Mouse (Mus musculus) left cerebral cortex, postnatal 36 days (tissue): ENCODE measurements around the gene Appbp2. TPM values are rescaled to one million over a fixed set of nuclear protein-coding genes. Genes with fewer than 3 reads are reported as not detected.
A peak's percentile ranks its signal among the peaks of the same experiment; 100 is the strongest.
"Not testable (repeated sequence)": the region's sequence is repeated elsewhere in the genome, so short reads cannot be mapped to it uniquely, and the experiment has no call there.

Source experiments
- DNase-seq, 2 experiments: peaks; one replicate each; pipeline ENCODE4 v3.0.0; 2021 to 2022; ENCODE audit warnings: low spot score in 2 of 2, mixed read lengths in 1 of 2
- intact Hi-C: fragments of 180-260 bp; cut with DNase I; formaldehyde crosslinking; loops from one replicate; pipeline ENCODE4 v1.15.1; 2025
- total RNA-seq, 2 experiments: library from RNA; stranded (reverse); gene quantifications; 2 replicates each; pipeline ENCODE4 v1.2.3; 2021

Appbp2 gene
- total RNA-seq, 2 experiments from 2014 or later: 57.0 to 59.8 TPM

DNA sequence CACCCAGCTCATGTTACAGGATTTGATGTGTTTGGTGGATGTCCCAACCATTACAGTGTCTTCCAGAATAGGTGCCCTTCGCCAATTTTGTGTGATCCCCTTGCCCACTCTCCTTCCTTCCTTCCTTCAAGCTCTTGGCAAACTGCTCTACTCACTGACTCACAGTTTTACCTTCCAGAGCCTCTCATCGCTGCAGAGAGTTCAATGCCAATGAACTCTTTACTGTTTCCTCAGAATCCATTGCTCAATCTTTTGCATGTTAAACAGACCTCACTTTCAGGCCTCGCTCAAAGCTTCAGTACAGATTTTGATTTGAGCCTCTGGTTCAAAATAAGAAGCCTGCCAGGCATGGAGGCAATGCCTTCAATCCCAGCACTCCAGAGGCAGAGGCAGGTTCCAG is 59.0 kb downstream of the Appbp2 start:
- no peak for DNase-seq
- intact Hi-C loops: no loop called here

DNA sequence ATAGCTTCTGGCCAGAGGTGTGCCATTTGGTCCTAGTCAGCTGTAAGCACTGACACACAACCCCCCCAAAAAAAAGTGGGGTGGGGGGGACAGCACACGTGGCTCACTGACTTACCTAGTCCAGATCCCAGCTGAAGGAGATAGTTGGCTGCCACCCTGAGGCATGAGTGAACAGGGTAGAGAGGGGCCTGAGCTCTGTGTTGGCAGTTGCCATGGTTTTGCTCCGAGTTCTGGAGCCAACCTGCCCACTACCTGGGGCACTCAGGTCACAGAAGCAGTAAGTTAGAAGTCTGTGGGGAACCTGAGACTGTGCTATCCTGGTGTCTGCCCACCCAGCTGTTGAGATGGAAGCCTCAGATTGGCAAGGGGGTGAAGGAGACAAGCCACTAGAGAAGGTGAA is 64.1 kb downstream of the Appbp2 start:
- intact Hi-C loops: loop anchor here (5.0 kb wide), 1 partner anchor 91 kb away; no protein-coding TSS in a partner anchor
- no peak for DNase-seq

DNA sequence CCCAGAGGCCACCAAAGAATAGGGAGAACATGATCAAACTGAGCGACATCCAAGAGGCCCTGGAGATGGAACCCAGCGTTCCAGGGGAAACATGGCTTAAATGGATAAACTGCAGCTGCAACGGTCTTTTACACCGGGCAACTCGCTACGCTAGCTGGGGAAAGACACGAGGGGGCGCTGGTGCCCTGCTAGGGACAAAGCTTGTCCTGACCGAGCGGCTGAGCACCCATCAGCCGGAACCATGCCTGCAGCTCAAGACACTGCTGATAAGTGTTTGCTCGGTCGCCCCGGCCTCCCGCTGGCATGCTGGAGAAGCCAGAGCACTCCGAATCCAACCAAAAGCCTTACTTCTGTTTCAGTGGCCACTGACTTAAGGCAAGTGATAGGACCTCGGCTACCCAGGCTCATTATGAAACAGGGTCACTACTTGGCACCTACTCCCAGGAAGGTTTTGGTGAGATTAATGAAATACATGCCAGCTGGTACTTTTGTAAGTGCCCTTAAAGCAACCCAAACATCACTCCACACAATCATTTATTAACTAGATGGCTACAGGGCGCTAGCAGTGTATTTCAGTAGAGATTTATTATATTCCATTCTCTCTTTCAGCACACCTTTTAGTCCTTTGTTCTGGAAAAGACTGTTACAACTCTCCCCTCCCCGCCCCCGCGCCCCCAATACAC is 64.7 kb downstream of the Appbp2 start, which contains the start of gene 1700125H20Rik:
TSS of gene 1700125H20Rik (plus strand) at position 347 of the 683 bp plus-strand sequence.
- DNase-seq: peak; percentile 79 to 80
- intact Hi-C loops: loop anchor here (5.0 kb wide), 1 partner anchor 92 kb away; no protein-coding TSS in a partner anchor

DNA sequence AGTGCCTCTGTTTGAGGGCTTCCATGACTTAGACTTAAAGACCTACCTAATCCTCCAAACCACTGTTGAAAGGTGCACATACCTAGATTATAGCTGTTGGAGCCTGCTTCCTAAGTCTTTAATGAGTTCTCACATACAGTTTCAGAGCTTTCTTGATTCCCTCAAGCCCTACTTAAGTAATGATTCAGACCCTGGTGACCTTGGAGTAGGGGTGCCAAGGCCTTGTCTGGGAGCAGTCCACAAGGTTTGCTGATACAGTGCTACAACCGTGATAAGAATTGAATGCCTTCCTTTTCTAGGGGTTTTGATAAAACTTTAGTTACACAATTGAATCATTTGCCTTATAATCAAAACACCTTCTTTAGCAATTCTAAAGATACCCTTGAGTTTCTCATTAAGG is 67.4 kb downstream of the Appbp2 start:
- intact Hi-C loops: no loop called here
- DNase-seq: no peak

DNA sequence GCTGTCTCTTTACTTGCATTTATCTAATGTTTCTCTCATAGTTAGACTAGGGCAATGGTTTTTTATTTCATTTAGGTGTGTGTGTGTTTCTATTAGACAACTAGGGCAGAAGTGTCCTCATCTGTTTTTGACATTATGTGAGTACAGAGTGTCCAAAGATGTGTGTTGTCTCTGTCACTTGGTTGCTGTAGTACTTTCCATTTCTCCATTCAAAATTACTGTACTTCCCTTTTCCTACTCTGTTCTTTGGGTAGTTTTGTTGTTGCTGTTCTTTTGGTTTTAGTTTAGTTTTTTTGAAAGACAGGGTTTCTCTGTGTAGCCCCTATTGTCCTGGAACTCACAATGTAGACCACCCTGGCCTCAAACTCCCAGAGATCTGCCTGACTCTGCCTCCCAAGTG is 70.6 kb downstream of the Appbp2 start:
- no peak for DNase-seq
- intact Hi-C loops: no loop called here

DNA sequence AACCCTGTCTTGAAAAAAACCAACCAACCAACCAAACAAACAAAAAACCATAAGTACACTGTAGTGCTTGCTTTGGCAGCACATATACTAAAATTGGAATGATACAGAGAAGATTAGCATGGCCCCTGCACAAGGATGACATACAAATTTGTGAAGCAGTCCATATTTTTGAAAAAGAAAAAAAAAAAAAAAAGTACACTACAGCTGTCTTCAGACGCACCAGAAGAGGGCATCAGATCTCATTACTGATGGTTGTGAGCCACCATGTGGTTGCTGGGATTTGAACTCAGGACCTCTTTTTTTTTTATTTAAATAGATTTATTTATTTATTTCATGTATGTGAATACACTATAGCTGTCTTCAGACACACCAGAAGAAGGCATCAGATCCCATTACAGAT is 71.9 kb downstream of the Appbp2 start:
- intact Hi-C loops, DNase-seq: not testable (repeated sequence)

DNA sequence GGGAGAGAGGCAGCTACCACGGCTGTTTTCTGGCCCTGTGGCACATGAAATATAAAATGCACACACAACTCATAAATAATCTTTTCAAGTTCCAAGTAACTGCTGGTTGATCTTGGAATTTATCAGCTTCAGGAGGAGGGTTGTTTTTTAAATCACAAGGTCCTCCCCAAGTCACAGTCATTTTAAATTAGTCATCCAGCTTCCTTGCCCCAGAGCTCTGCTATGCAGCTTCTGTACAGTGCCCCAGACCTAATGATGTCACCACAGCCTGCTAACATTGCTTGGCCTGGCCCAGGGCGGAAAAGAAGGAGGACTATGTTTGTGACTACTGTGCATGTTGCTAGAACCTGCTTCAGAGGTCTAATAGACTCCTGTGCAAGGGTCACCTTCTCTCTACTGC is 77.6 kb downstream of the Appbp2 start:
- DNase-seq: no peak
- intact Hi-C loops: no loop called here

DNA sequence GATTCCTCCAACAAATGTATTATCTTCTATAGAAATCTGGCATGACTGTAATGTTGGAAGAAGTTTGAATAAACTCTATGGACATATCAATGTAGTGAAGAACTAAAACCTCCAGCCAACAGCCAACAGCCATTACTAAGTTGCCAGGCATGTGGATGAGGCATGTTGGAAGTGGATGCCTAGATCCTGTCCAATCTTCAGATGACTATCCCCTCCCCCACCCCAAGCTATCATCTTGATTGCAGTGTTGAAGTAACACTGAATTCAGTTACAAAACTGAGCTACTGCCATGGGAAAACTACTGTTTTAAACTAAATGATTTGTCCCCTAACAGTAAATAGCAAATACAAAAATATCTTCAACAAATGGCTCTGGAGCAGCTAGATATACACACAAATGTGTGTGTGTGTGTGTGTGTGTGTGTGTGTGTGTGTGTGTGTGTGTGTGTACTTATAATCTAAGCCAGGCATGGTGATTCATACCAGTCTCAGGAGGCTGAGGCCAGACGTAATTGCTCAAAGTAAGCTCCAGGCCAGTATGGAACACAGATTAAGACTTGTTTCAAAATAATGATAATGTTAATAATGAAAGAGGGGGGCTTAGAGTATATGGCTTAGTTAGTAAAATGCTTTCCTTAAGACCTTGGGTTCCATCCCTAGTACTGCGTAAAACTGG is 82.5 kb downstream of the Appbp2 start:
- DNase-seq: no peak
- intact Hi-C loops: no loop called here

DNA sequence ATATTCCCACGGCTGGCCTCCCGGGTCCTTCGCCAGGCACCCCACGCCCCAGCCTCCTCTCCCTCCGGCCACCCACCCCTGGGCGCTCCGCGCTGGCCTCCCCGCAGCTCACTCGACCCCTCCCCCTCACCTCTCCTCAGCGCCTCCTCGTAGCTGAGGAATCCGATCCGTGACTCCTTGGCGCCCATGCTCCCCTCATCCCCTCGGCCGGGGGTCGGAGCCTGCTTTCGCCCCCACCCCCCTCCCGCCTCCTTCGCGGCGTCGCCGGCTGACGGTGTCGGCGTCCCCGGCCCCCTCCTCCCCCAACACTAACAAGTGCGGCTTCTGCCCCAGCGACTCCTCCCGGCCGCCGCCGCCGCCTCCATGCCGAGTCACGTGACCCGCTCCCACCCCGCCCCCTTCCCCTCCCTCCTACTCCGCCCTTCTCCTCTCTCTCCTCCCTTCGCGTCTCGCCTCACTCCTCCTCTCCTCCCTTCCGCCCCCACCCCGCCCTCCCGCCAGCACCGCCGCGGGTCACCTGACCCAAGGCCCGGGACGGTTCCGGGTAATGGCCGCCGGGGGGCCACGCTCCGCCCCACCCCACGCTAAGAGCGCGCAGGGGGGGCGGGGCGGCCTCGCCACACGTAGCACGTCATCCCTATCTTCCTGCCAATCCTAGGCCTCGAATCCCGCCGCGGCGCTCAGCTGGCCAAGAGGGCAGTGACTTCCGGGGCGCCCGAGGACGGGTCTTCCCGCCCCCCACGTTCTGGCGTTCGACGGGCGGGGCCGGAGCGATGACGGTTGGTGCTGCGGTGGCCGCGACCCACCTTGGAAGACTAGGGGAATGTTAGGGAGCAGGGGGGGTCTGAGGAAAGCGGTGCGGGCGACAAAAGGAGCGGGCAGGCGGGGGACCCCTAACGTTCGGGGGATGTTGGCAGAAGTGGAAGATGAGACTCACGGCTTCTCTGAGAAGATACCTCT is 95.1 kb downstream of the Appbp2 start, which contains the start of gene Usp32:
TSS of gene Usp32 (minus strand) at position 581 of the 960 bp plus-strand sequence.
- DNase-seq: peak; percentile 95 to 98
- intact Hi-C loops: loop anchor here (2.0 to 5.0 kb wide), 2 partner anchors 171 to 268 kb away; partner anchors contain the start of genes Ggnbp2 and Ppm1d

DNA sequence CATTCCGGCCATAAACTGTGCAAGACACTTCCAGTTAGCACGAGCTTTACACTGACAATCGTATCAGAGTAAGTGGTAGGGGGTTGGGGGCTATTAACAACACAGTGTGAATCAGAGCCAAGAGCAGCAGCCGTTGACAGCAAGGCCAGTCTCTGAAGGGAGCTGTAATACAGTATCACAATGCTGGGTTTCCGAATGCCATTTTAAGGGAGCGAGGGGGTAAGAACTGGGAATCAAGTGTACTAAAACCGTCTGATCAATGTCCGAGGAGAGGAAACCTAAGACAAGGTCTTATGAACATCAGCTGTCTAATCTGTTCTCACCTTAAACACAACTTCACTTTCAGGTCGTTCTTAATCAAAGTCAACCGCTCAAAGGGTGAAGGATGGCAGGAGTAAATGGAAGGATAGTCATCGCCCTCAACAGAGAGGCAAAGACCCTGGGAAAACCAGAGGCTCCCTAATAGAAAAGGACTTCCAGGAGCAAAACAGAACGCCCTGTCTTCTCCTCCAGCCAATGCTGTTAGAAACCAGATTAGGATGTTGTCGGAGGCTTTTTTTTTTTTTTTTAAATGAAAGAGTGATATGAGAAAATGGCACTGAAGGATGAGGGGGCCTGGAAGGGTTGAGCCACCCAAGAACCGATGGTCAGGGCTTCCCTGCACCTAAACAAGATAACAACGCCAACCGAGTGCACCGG is 96.0 kb downstream of the Appbp2 start:
- intact Hi-C loops: loop anchor here (2.0 kb wide), 1 partner anchor 172 kb away; the partner anchor contains the start of gene Ppm1d
- peak; percentile 13 to 16 for DNase-seq

Other genes starting within 250 kb of the Appbp2 start
- 100 to 1,000 TPM; 111 to 117 TPM for gene Usp32, start 95.0 kb downstream of the Appbp2 start, total RNA-seq
- gene 1700125H20Rik, start 64.7 kb downstream of the Appbp2 start, total RNA-seq: not detected
- 10 to 100 TPM; 17.5 to 19.9 TPM for gene Ppm1d, start 76.1 kb upstream of the Appbp2 start, total RNA-seq
- 10 to 100 TPM; 69.6 to 74.1 TPM for gene Bcas3, start 118.0 kb upstream of the Appbp2 start, total RNA-seq